Mouse (Mus musculus) forebrain, embryonic 11.5 days (tissue): ENCODE data around the gene Kif1a. TPM values are rescaled to one million over a fixed set of nuclear protein-coding genes. Genes with fewer than 3 reads are reported as not detected.

Experiments
- ATAC-seq: fragments of 200-750 bp; cut with Nextera tagmentation; replicated peaks from 2 replicates; pipeline ENCODE4 v1.8.0; 2017; ENCODE audit warnings: moderate TSS enrichment; ENCODE audit not compliant: low FRiP score
- DNase-seq: peaks from one replicate; pipeline ENCODE4 v3.0.0-alpha.2; 2017; ENCODE audit warnings: low spot score
- H3K27ac ChIP-seq: fragments of 300-500 bp; sonication (generic); 2 replicates; pipeline ENCODE4 v1.5.1; 2014; ENCODE audit warnings: low read depth, low read length
- H3K27me3 ChIP-seq: fragments of 300-500 bp; sonication (generic); 2 replicates; pipeline ENCODE4 v1.6.1; 2014; ENCODE audit warnings: mild to moderate bottlenecking, low read length, mixed read lengths; ENCODE audit not compliant: control insufficient read depth, insufficient read depth
- H3K36me3 ChIP-seq: fragments of 300-500 bp; sonication (generic); 2 replicates; pipeline ENCODE4 v1.6.1; 2014; ENCODE audit warnings: mild to moderate bottlenecking, low read length, moderate library complexity, mixed read lengths; ENCODE audit not compliant: control insufficient read depth, insufficient read depth
- H3K4me1 ChIP-seq: fragments of 300-500 bp; sonication (generic); replicated peaks from 2 replicates; pipeline ENCODE4 v1.6.1; 2014; ENCODE audit warnings: low read length, mixed read lengths; ENCODE audit not compliant: control insufficient read depth, insufficient read depth
- H3K4me2 ChIP-seq: fragments of 300-500 bp; sonication (generic); 2 replicates; pipeline ENCODE4 v1.6.1; 2014; ENCODE audit warnings: low read depth, mild to moderate bottlenecking, low read length, moderate library complexity, mixed read lengths; ENCODE audit not compliant: severe bottlenecking
- H3K4me3 ChIP-seq: fragments of 300-500 bp; sonication (generic); 2 replicates; pipeline ENCODE4 v1.5.1; 2014; ENCODE audit warnings: low read depth, low read length
- H3K9ac ChIP-seq: fragments of 300-500 bp; sonication (generic); 2 replicates; pipeline ENCODE4 v1.6.1; 2014; ENCODE audit warnings: low read length
- H3K9me3 ChIP-seq: fragments of 300-500 bp; sonication (generic); 2 replicates; pipeline ENCODE4 v1.6.1; 2016; ENCODE audit warnings: low read length, mixed read lengths; ENCODE audit not compliant: control insufficient read depth
- WGBS: fragments of 180-500 bp; shearing (Covaris S2); extraction: QIAGEN DNeasy Blood & Tissue Kit; methylation state at CpG from one replicate; pipeline ENCODE4 v1.1.7; 2014; 5-methylcytosine and 5-hydroxymethylcytosine counted together
- polyA plus RNA-seq: library from polyadenylated mRNA; unstranded; fragments of >200 nt; fragmentation: Nextera tagmentation; extraction: Ambion mirVana; gene quantifications from 2 replicates; pipeline ENCODE4 v1.2.1, GENCODE M21; 2014

The Kif1a gene
- polyA plus RNA-seq, 1 experiment from 2014 or later, result 79.7 TPM

GRCm38 (mm10) chr1:93010731-93011130, 91.0 kb downstream of the Kif1a start:
- DNase-seq (peak; percentile 65), ATAC-seq (0 out of 2 replicates have a peak, but pooled peaks have one; percentile 28)
- Histone ChIP-seq H3K4me1 (no peaks in the 10 kb centered on the region), H3K27ac (no peak overlapping the region), H3K27me3 (no peaks in the 10 kb centered on the region), H3K36me3 (no peaks in the 10 kb centered on the region), H3K4me2 (no peak overlapping the region), H3K9ac (no peak overlapping the region), H3K9me3 (no peaks in the 10 kb centered on the region), H3K4me3 (no peak overlapping the region)
- WGBS, result 42% methylated on average over 3 of the region's 3 CpGs

GRCm38 (mm10) chr1:93009196-93009595, 92.6 kb downstream of the Kif1a start:
- DNase-seq, result no peak
- Histone ChIP-seq H3K27me3 (no peaks in the 10 kb centered on the region), H3K4me1 (no peaks in the 10 kb centered on the region), H3K27ac (no peak overlapping the region), H3K9me3 (no peaks in the 10 kb centered on the region), H3K4me2 (no peak overlapping the region), H3K36me3 (no peaks in the 10 kb centered on the region), H3K4me3 (no peak overlapping the region), H3K9ac (no peak overlapping the region)
- no peak for ATAC-seq
- WGBS, result 78% methylated on average over 4 of the region's 4 CpGs

GRCm38 (mm10) chr1:93006061-93006460, 95.7 kb downstream of the Kif1a start, which contains the start of gene Aqp12:
Aqp12 (plus strand) TSS chr1:93006334.
- Histone ChIP-seq H3K27ac (no peak within 1 kb of the TSS), H3K9ac (no peak within 1 kb of the TSS), H3K4me3 (no peak within 1 kb of the TSS), H3K4me1 (no peaks in the 10 kb centered on the region), H3K9me3 (no peaks in the 10 kb centered on the region; the same call in 1 of the 2 replicates), H3K36me3 (no peaks in the 10 kb centered on the region), H3K27me3 (no peaks in the 10 kb centered on the region), H3K4me2 (no peak within 1 kb of the TSS)
- 81% methylated on average over 7 of the region's 7 CpGs for WGBS
- ATAC-seq, result no peak
- DNase-seq, result no peak

- DNase-seq (no peak), ATAC-seq (no peak)
- no peak overlapping the region for H3K9ac ChIP-seq
- no peaks in the 10 kb centered on the region for H3K4me1 ChIP-seq
- H3K27me3 ChIP-seq, result no peaks in the 10 kb centered on the region
- H3K9me3 ChIP-seq, result no peaks in the 10 kb centered on the region
- 75% methylated on average over 2 of the region's 2 CpGs for WGBS
- no peak overlapping the region for H3K4me2 ChIP-seq
- no peak overlapping the region for H3K27ac ChIP-seq
- H3K4me3 ChIP-seq, result no peak overlapping the region
- H3K36me3 ChIP-seq, result no peaks in the 10 kb centered on the region
Measured at GRCm38 (mm10) chr1:92992880-92993279, 108.9 kb downstream of the Kif1a start.

- Histone ChIP-seq H3K4me3 (no peak overlapping the region), H3K36me3 (no peaks in the 10 kb centered on the region), H3K4me1 (no peaks in the 10 kb centered on the region), H3K9ac (no peak overlapping the region), H3K9me3 (no peaks in the 10 kb centered on the region), H3K4me2 (no peak overlapping the region), H3K27me3 (no peaks in the 10 kb centered on the region), H3K27ac (no peak overlapping the region)
- WGBS, result 90% methylated on average over 6 of the region's 6 CpGs
- ATAC-seq, result no peak
- no peak for DNase-seq
Measured at GRCm38 (mm10) chr1:92992214-92992855, 109.4 kb downstream of the Kif1a start.

GRCm38 (mm10) chr1:92989891-92990290, 111.9 kb downstream of the Kif1a start:
- Histone ChIP-seq H3K9ac (no peak overlapping the region), H3K9me3 (no peaks in the 10 kb centered on the region), H3K27ac (no peak overlapping the region), H3K4me2 (no peak overlapping the region), H3K27me3 (no peaks in the 10 kb centered on the region), H3K36me3 (no peaks in the 10 kb centered on the region), H3K4me1 (no peaks in the 10 kb centered on the region), H3K4me3 (no peak overlapping the region)
- no peak for DNase-seq
- no peak for ATAC-seq
- WGBS, result 74% methylated on average over 4 of the region's 4 CpGs

- ATAC-seq (no peak), DNase-seq (no peak)
- H3K9ac ChIP-seq, result no peak overlapping the region
- H3K36me3 ChIP-seq, result no peaks in the 10 kb centered on the region
- no peak overlapping the region for H3K4me2 ChIP-seq
- H3K27ac ChIP-seq, result no peak overlapping the region
- WGBS, result 88% methylated on average over 4 of the region's 4 CpGs
- no peaks in the 10 kb centered on the region for H3K27me3 ChIP-seq
- no peak overlapping the region for H3K4me3 ChIP-seq
- H3K4me1 ChIP-seq, result no peaks in the 10 kb centered on the region
- H3K9me3 ChIP-seq, result no peaks in the 10 kb centered on the region
Measured at GRCm38 (mm10) chr1:92988894-92989293, 112.9 kb downstream of the Kif1a start.

- Histone ChIP-seq H3K27me3 (no peaks in the 10 kb centered on the region), H3K36me3 (no peaks in the 10 kb centered on the region), H3K4me3 (no peak overlapping the region), H3K4me2 (no peak overlapping the region), H3K9me3 (no peaks in the 10 kb centered on the region), H3K27ac (no peak overlapping the region), H3K4me1 (no peaks in the 10 kb centered on the region), H3K9ac (no peak overlapping the region)
- DNase-seq (no peak), ATAC-seq (no peak)
- WGBS, result 90% methylated on average over 5 of the region's 5 CpGs
Measured at GRCm38 (mm10) chr1:92984999-92985398, 116.8 kb downstream of the Kif1a start.

- WGBS, result 91% methylated on average over 17 of the region's 17 CpGs
- Histone ChIP-seq H3K9ac (no peak overlapping the region), H3K4me2 (no peak overlapping the region), H3K4me3 (no peak overlapping the region), H3K4me1 (0 out of 2 replicates have a peak, but pooled peaks cover 2% of the 10 kb centered on the region), H3K27ac (no peak overlapping the region), H3K9me3 (no peaks in the 10 kb centered on the region), H3K27me3 (no peaks in the 10 kb centered on the region), H3K36me3 (no peaks in the 10 kb centered on the region)
- DNase-seq, result no peak
- no peak for ATAC-seq
Measured at GRCm38 (mm10) chr1:92982931-92983605, 118.7 kb downstream of the Kif1a start.
